Mouse (Mus musculus): ENCODE data around the gene Tmcc3. TPM values are rescaled to one million over a fixed set of nuclear protein-coding genes. Genes with fewer than 3 reads are reported as not detected.

Gene Tmcc3
- polyA plus RNA-seq, 1 experiment from 2014 or later, result 7.5 TPM

GRCm38 (mm10) chr10:94568867-94569266 lies 257.1 kb downstream of the Tmcc3 start:
- no peak for ATAC-seq (replicated peaks)
- Histone ChIP-seq H3K9me3 (no peaks in the 10 kb centered on the region), H3K27ac (replicated peaks) (no peak overlapping the region), H3K4me1 (0 out of 2 replicates have a peak, but pooled peaks cover 2% of the 10 kb centered on the region), H3K4me3 (no peak overlapping the region), H3K36me3 (no peaks in the 10 kb centered on the region), H3K27me3 (no peaks in the 10 kb centered on the region), H3K9ac (replicated peaks) (no peak overlapping the region), H3K4me2 (replicated peaks) (no peak overlapping the region)
- WGBS, result 88% methylated on average over 7 of the region's 7 CpGs

GRCm38 (mm10) chr10:94569731-94570130 lies 258.0 kb downstream of the Tmcc3 start:
- H3K4me2 ChIP-seq (replicated peaks), result no peak overlapping the region
- 79% methylated on average over 7 of the region's 7 CpGs for WGBS
- no peak overlapping the region for H3K4me3 ChIP-seq
- no peak for ATAC-seq (replicated peaks)
- no peaks in the 10 kb centered on the region for H3K9me3 ChIP-seq
- H3K36me3 ChIP-seq, result no peaks in the 10 kb centered on the region
- H3K27ac ChIP-seq (replicated peaks), result no peak overlapping the region
- no peak overlapping the region for H3K9ac ChIP-seq (replicated peaks)
- 0 out of 2 replicates have a peak, but pooled peaks cover 2% of the 10 kb centered on the region for H3K4me1 ChIP-seq
- no peaks in the 10 kb centered on the region for H3K27me3 ChIP-seq

DNA sequence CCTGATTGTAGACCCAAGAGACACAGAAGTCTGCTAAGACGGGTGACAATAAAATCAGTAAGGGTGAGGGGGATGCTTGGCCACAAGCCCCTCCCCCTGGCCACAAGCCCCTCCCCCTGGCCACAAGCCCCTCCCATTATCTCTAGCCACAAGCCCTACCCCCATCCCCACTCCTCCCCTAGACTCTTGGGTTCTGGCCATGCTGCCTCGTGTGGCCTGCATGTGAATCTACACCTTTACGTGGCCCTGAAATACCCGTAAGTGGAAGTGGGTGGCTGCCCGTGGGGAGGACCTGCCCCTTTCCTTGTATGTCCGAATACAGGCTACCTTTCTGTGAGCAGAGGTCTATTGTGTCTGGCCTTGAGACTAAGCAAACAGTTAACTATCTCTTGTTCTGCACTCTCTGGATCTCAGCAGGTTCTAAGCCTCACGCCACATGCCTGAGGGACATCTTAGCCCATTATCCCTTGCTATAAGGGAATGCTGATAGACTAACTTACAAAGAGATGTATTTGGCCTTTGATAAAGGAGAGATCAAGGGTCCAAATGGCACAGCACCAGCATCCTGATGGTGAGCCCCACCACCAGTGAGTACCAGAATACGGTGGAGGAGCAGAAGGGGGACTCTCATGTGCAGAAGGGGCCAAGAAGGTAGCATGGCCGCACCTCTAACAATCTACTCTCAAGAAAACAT lies 260.3 kb downstream of the Tmcc3 start:
- ATAC-seq (replicated peaks), result no peak
- Histone ChIP-seq H3K9ac (replicated peaks) (no peak overlapping the region), H3K36me3 (no peaks in the 10 kb centered on the region), H3K27me3 (no peaks in the 10 kb centered on the region), H3K4me3 (no peak overlapping the region), H3K4me1 (0 out of 2 replicates have a peak, but pooled peaks cover 2% of the 10 kb centered on the region), H3K4me2 (replicated peaks) (no peak overlapping the region), H3K27ac (replicated peaks) (no peak overlapping the region), H3K9me3 (no peaks in the 10 kb centered on the region)
- WGBS, result 83% methylated on average over 9 of the region's 9 CpGs

DNA sequence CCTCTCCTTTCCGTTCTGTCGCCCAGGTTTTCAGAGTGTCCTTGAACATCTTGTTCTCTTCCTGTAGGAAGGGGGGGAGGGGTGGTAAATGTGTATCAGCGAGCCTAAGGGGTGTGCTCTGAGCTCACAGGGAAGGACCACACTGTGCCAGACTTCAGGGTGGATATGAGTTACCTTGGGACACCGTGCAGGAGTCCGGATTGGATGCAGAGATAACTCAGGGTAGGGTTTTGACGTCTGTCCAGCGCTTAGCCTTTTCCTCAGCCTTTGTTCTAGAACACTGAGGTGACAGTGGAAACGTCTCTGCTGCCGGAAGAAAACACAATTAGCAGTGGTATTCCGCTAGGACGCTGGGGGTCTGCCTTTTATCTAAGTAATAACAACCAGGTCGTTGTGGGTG lies 261.0 kb downstream of the Tmcc3 start:
- Histone ChIP-seq H3K4me3 (no peak overlapping the region), H3K4me1 (0 out of 2 replicates have a peak, but pooled peaks cover 2% of the 10 kb centered on the region), H3K9ac (replicated peaks) (no peak overlapping the region), H3K27me3 (no peaks in the 10 kb centered on the region), H3K36me3 (no peaks in the 10 kb centered on the region), H3K27ac (replicated peaks) (no peak overlapping the region), H3K4me2 (replicated peaks) (no peak overlapping the region), H3K9me3 (no peaks in the 10 kb centered on the region)
- ATAC-seq (replicated peaks), result no peak
- WGBS, result 63% methylated on average over 12 of the region's 12 CpGs

GRCm38 (mm10) chr10:94574451-94575333 lies 262.9 kb downstream of the Tmcc3 start:
- Histone ChIP-seq H3K9ac (replicated peaks) (no peak overlapping the region), H3K4me2 (replicated peaks) (no peak overlapping the region), H3K27ac (replicated peaks) (no peak overlapping the region), H3K27me3 (no peaks in the 10 kb centered on the region), H3K4me3 (no peak overlapping the region), H3K36me3 (no peaks in the 10 kb centered on the region), H3K9me3 (no peaks in the 10 kb centered on the region), H3K4me1 (no peaks in the 10 kb centered on the region)
- no peak for ATAC-seq (replicated peaks)
- WGBS, result 85% methylated on average over 13 of the region's 13 CpGs

GRCm38 (mm10) chr10:94575958-94576357 lies 264.2 kb downstream of the Tmcc3 start:
- Histone ChIP-seq H3K4me3 (no peak overlapping the region), H3K36me3 (no peaks in the 10 kb centered on the region), H3K9me3 (no peaks in the 10 kb centered on the region), H3K4me2 (replicated peaks) (no peak overlapping the region), H3K27ac (replicated peaks) (no peak overlapping the region), H3K9ac (replicated peaks) (no peak overlapping the region), H3K27me3 (no peaks in the 10 kb centered on the region), H3K4me1 (no peaks in the 10 kb centered on the region)
- ATAC-seq (replicated peaks), result no peak
- WGBS, result 65% methylated on average over 8 of the region's 8 CpGs

DNA sequence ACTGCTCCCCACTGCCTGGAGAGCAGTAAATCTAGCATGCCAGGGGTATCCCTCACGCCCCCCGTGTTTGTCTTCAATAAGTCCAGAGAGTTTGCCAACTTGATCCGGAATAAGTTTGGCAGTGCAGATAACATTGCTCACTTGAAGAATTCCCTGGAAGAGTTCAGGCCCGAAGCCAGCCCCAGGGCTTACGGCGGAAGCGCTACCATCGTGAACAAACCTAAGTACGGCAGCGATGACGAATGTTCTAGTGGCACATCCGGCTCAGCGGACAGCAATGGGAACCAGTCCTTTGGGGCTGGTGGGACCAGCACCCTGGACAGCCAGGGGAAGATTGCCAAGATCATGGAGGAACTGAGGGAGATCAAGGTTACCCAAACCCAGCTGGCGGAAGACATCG lies 267.1 kb downstream of the Tmcc3 start:
- Histone ChIP-seq H3K27me3 (no peaks in the 10 kb centered on the region), H3K4me1 (peaks cover 1% of the 10 kb centered on the region; the same call in 1 of the 2 replicates), H3K36me3 (no peaks in the 10 kb centered on the region), H3K9me3 (no peaks in the 10 kb centered on the region), H3K27ac (replicated peaks) (no peak overlapping the region), H3K9ac (replicated peaks) (no peak overlapping the region), H3K4me2 (replicated peaks) (no peak overlapping the region), H3K4me3 (no peak overlapping the region)
- WGBS, result 88% methylated on average over 15 of the region's 15 CpGs
- ATAC-seq (replicated peaks), result no peak

- Histone ChIP-seq H3K36me3 (no peaks in the 10 kb centered on the region), H3K4me3 (no peak overlapping the region), H3K4me1 (peaks cover 16% of the 10 kb centered on the region), H3K9me3 (no peaks in the 10 kb centered on the region), H3K4me2 (replicated peaks) (no peak overlapping the region), H3K27me3 (no peaks in the 10 kb centered on the region), H3K27ac (replicated peaks) (no peak overlapping the region), H3K9ac (replicated peaks) (no peak overlapping the region)
- 92% methylated on average over 3 of the region's 3 CpGs for WGBS
- ATAC-seq (replicated peaks), result no peak
Measured at GRCm38 (mm10) chr10:94581384-94581783, 269.6 kb downstream of the Tmcc3 start.

GRCm38 (mm10) chr10:94583714-94584113 lies 272.0 kb downstream of the Tmcc3 start:
- H3K9me3 ChIP-seq, result no peaks in the 10 kb centered on the region

DNA sequence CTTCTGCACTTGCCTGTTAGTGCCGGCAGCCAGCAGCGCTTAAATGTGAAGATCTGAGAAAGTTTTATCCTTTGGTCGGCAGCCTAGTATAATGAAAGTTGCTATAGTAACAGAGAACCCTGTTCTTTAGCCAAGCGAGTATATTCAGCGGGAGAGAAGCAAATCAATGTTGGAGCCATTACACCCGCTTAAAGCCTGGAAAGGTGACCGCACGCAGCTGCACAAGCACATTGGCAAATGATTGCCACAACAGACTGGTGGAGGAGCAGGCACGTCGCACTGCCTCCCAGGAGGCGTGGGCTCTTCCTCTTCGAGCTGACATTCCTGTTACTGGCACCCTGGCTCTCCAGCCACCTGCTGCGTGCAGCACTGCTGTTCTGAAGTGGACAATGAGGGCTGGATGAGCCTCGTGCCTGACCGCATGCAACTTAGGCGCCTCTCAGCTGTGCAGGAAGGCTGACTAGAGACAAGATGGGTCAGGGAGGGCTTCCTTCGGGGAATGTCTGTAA lies 273.2 kb downstream of the Tmcc3 start:
- Histone ChIP-seq H3K4me2 (replicated peaks) (peak overlapping the region; percentile 36), H3K27me3 (no peaks in the 10 kb centered on the region), H3K27ac (replicated peaks) (peak overlapping the region; percentile 76), H3K9me3 (no peaks in the 10 kb centered on the region), H3K36me3 (no peaks in the 10 kb centered on the region), H3K4me1 (peaks cover 16% of the 10 kb centered on the region), H3K4me3 (0 out of 2 replicates have a peak overlapping the region, but pooled peaks have one; percentile 8), H3K9ac (replicated peaks) (no peak overlapping the region; the same call in 1 of the 2 replicates)
- 10% methylated on average over 17 of the region's 17 CpGs for WGBS
- peak; percentile 76 for ATAC-seq (replicated peaks)

More at GRCm38 (mm10) chr10:94583714-94584113, 272.0 kb downstream of the Tmcc3 start:
- no peaks in the 10 kb centered on the region for H3K36me3 ChIP-seq
- no peaks in the 10 kb centered on the region for H3K27me3 ChIP-seq
- H3K4me3 ChIP-seq, result no peak overlapping the region
- peaks cover 16% of the 10 kb centered on the region for H3K4me1 ChIP-seq
- WGBS, result 84% methylated on average over 4 of the region's 4 CpGs
- H3K27ac ChIP-seq (replicated peaks), result no peak overlapping the region; the same call in 1 of the 2 replicates
- no peak overlapping the region for H3K4me2 ChIP-seq (replicated peaks)
- no peak for ATAC-seq (replicated peaks)
- no peak overlapping the region for H3K9ac ChIP-seq (replicated peaks)

DNA sequence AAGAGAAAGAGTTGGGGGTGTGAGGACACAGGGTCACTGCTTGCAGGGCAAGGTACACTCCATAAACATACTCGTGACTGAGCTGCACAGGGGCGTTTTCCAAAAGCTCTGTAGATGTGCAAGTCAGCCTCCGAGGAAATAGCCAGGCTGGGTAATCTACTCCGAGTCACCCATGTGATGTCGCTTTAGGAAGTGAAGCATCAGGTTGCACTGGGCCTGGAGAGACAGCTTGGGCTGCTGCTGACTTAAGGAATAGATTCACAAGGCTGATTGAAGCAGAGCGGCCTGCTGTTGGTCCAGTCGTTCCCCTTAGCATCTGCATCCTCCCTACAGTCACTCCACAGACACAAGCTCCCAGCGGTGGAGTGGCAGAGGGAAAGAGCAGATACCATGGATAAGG lies 274.1 kb downstream of the Tmcc3 start:
- Histone ChIP-seq H3K4me2 (replicated peaks) (no peak overlapping the region), H3K36me3 (no peaks in the 10 kb centered on the region), H3K9me3 (no peaks in the 10 kb centered on the region), H3K27ac (replicated peaks) (peak overlapping the region; percentile 76; the same call in 1 of the 2 replicates), H3K27me3 (no peaks in the 10 kb centered on the region), H3K4me3 (no peak overlapping the region), H3K9ac (replicated peaks) (no peak overlapping the region), H3K4me1 (peaks cover 16% of the 10 kb centered on the region)
- 79% methylated on average over 8 of the region's 8 CpGs for WGBS
- ATAC-seq (replicated peaks), result no peak

GRCm38 (mm10) chr10:94588976-94589375 lies 277.2 kb downstream of the Tmcc3 start:
- Histone ChIP-seq H3K27me3 (no peaks in the 10 kb centered on the region), H3K4me3 (no peak overlapping the region), H3K4me2 (replicated peaks) (no peak overlapping the region), H3K36me3 (no peaks in the 10 kb centered on the region), H3K4me1 (peaks cover 14% of the 10 kb centered on the region), H3K27ac (replicated peaks) (no peak overlapping the region), H3K9ac (replicated peaks) (no peak overlapping the region), H3K9me3 (no peaks in the 10 kb centered on the region)
- no peak for ATAC-seq (replicated peaks)
- 89% methylated on average over 5 of the region's 5 CpGs for WGBS
